Mouse (Mus musculus): Measurements from ENCODE around the gene Alx3. TPM values are rescaled to one million over a fixed set of nuclear protein-coding genes. Genes with fewer than 3 reads are reported as not detected.
"Not testable (repeated sequence)": the region's sequence is repeated elsewhere in the genome, so short reads cannot be mapped to it uniquely, and the experiment has no call there.

Alx3 gene
- polyA plus RNA-seq, 1 experiment from 2014 or later, result 0.44 TPM

GRCm38 (mm10) chr3:107622537-107622936, 27.7 kb downstream of the Alx3 start:
- DNase-seq (ENCODE audit: low spot score), result no peak

- no peak for DNase-seq (ENCODE audit: low spot score)
These were observed 29.6 kb downstream of the Alx3 start for GRCm38 (mm10) chr3:107624424-107624823.

- DNase-seq (ENCODE audit: low spot score), result no peak
These were observed 30.7 kb downstream of the Alx3 start for GRCm38 (mm10) chr3:107625536-107625935.

GRCm38 (mm10) chr3:107626751-107627150, 31.9 kb downstream of the Alx3 start:
- DNase-seq (ENCODE audit: low spot score), result no peak

- DNase-seq (ENCODE audit: low spot score), result no peak
These were observed 32.8 kb downstream of the Alx3 start for GRCm38 (mm10) chr3:107627641-107628040.

GRCm38 (mm10) chr3:107628551-107628950, 33.7 kb downstream of the Alx3 start:
- no peak for DNase-seq (ENCODE audit: low spot score)

GRCm38 (mm10) chr3:107629411-107629810, 34.6 kb downstream of the Alx3 start:
- no peak for DNase-seq (ENCODE audit: low spot score)

- DNase-seq (ENCODE audit: low spot score), result peak; percentile 16
These were observed 36.1 kb downstream of the Alx3 start, which contains the start of gene Gm10961 for GRCm38 (mm10) chr3:107630682-107631522. TSS of gene Gm10961 (plus strand) at chr3:107631322.

- DNase-seq (ENCODE audit: low spot score), result peak; percentile 92
These were observed 36.7 kb downstream of the Alx3 start, which contains the start of gene Strip1 for GRCm38 (mm10) chr3:107631523-107631958. TSS of gene Strip1 (minus strand) at chr3:107631694.

GRCm38 (mm10) chr3:107632786-107633185, 38.0 kb downstream of the Alx3 start:
- no peak for DNase-seq (ENCODE audit: low spot score)

- no peak for DNase-seq (ENCODE audit: low spot score)
These were observed 39.1 kb downstream of the Alx3 start for GRCm38 (mm10) chr3:107633906-107634305.

GRCm38 (mm10) chr3:107635836-107636235, 41.0 kb downstream of the Alx3 start:
- no peak for DNase-seq (ENCODE audit: low spot score)

- DNase-seq (ENCODE audit: low spot score), result no peak
These were observed 41.4 kb downstream of the Alx3 start for GRCm38 (mm10) chr3:107636236-107636635.

GRCm38 (mm10) chr3:107637606-107638172, 42.9 kb downstream of the Alx3 start:
- DNase-seq (ENCODE audit: low spot score), result no peak

GRCm38 (mm10) chr3:107646947-107647346, 52.1 kb downstream of the Alx3 start:
- DNase-seq (ENCODE audit: low spot score), result no peak

GRCm38 (mm10) chr3:107650276-107650675, 55.4 kb downstream of the Alx3 start:
- not testable (repeated sequence) for DNase-seq (ENCODE audit: low spot score)

- DNase-seq (ENCODE audit: low spot score), result no peak
These were observed 58.1 kb downstream of the Alx3 start for GRCm38 (mm10) chr3:107652968-107653367.

- no peak for DNase-seq (ENCODE audit: low spot score)
These were observed 60.0 kb downstream of the Alx3 start for GRCm38 (mm10) chr3:107654861-107655260.

Data from thymus, postnatal 0 days (tissue).